9 mouse cellular contexts compared by ENCODE assay signal in genomic region chr13:20311612-20312011, GRCm38 (mm10).
DNase-seq lines count a peak whose midpoint lies in the region; ATAC-seq and TF ChIP-seq lines count a peak whose summit lies in the region.
"Had no signal": no experiment of that assay in that cellular context is flagged by ENCODE, and none has a peak within 500 bp of the region (broad histone marks: within the 10 kb centered on the region; RNA-seq: fewer than 3 reads in every experiment).

No protein-coding gene starts in this region.

- peak; percentile 71; the same call in 1 of the 2 replicates for ATAC-seq in kidney, embryonic 14.5 days (ENCODE audit: low FRiP score, low TSS enrichment)
- ATAC-seq in limb, embryonic 14.5 days (ENCODE audit: low FRiP score, low read depth) = no peak; the same call in 1 of the 2 replicates
- ATAC-seq in neural tube, embryonic 13.5 days (ENCODE audit: low read depth) = peak; percentile 81

- 20% methylated on average over 3 of the region's 3 CpGs for WGBS in kidney, embryonic 14.5 days
- WGBS in limb, embryonic 14.5 days = 18% methylated on average over 3 of the region's 3 CpGs
- WGBS in neural tube, embryonic 13.5 days = 16% methylated on average over 3 of the region's 3 CpGs
- 37% methylated on average over 3 of the region's 3 CpGs for WGBS in thymus, adult 2 months

- no peaks in the 10 kb centered on the region for H3K36me3 ChIP-seq in kidney, embryonic 14.5 days (ENCODE audit: control insufficient read depth, insufficient read depth, low read length)
- no peaks in the 10 kb centered on the region for H3K36me3 ChIP-seq in limb, embryonic 14.5 days (ENCODE audit: control insufficient read depth, insufficient read depth, low read length)
- H3K36me3 ChIP-seq in neural tube, embryonic 13.5 days = no peaks in the 10 kb centered on the region
- H3K36me3 ChIP-seq in thymus, adult 2 months (ENCODE audit: control insufficient read depth, insufficient read depth, low read length) = peaks cover 7% of the 10 kb centered on the region; the same call in 1 of the 2 replicates
- H3K36me3 ChIP-seq: embryonic facial prominence, embryonic 12.5 days had no signal

- H3K4me1 ChIP-seq in kidney, embryonic 14.5 days (ENCODE audit: control insufficient read depth, insufficient read depth, low read length) = no peaks in the 10 kb centered on the region
- no peaks in the 10 kb centered on the region for H3K4me1 ChIP-seq in limb, embryonic 14.5 days (ENCODE audit: control insufficient read depth, insufficient read depth, low read length)
- H3K4me1 ChIP-seq in neural tube, embryonic 13.5 days (replicated peaks) = peaks cover 2% of the 10 kb centered on the region; the same call in 1 of the 2 replicates
- no peaks in the 10 kb centered on the region for H3K4me1 ChIP-seq in thymus, adult 2 months (replicated peaks; ENCODE audit: control insufficient read depth, insufficient read depth, low read length)
- H3K4me1 ChIP-seq: embryonic facial prominence, embryonic 12.5 days had no signal

- TF ChIP-seq CTCF in thymus, adult 2 months (IDR thresholded peaks at IDR 0.05; ENCODE audit: borderline replicate concordance, control insufficient read depth, extremely low read depth, insufficient read depth, low read length, poor library complexity) = no peak

- no peak overlapping the region for H3K4me2 ChIP-seq in kidney, embryonic 14.5 days (replicated peaks; ENCODE audit: low read depth, low read length)
- H3K4me2 ChIP-seq in limb, embryonic 14.5 days (replicated peaks; ENCODE audit: low read depth, low read length, severe bottlenecking) = no peak overlapping the region
- no peak overlapping the region for H3K4me2 ChIP-seq in neural tube, embryonic 13.5 days
- H3K4me2 ChIP-seq: embryonic facial prominence, embryonic 12.5 days had no signal

- H3K27me3 ChIP-seq in kidney, embryonic 14.5 days (ENCODE audit: control insufficient read depth, insufficient read depth, low read length) = no peaks in the 10 kb centered on the region
- H3K27me3 ChIP-seq in limb, embryonic 14.5 days (ENCODE audit: control insufficient read depth, insufficient read depth, low read length) = no peaks in the 10 kb centered on the region
- H3K27me3 ChIP-seq in neural tube, embryonic 13.5 days = no peaks in the 10 kb centered on the region
- no peaks in the 10 kb centered on the region for H3K27me3 ChIP-seq in thymus, adult 2 months (ENCODE audit: control insufficient read depth, insufficient read depth, low read length)
- H3K27me3 ChIP-seq: embryonic facial prominence, embryonic 12.5 days had no signal

- no peak overlapping the region for H3K4me3 ChIP-seq in kidney, embryonic 14.5 days (ENCODE audit: low read length)
- H3K4me3 ChIP-seq in limb, embryonic 14.5 days (replicated peaks; ENCODE audit: low read length) = no peak overlapping the region
- H3K4me3 ChIP-seq in neural tube, embryonic 13.5 days = no peak overlapping the region
- H3K4me3 ChIP-seq in thymus, adult 2 months (ENCODE audit: control insufficient read depth, insufficient read depth, low read length) = no peak overlapping the region
- H3K4me3 ChIP-seq: embryonic facial prominence, embryonic 12.5 days had no signal

- H3K9me3 ChIP-seq in kidney, embryonic 14.5 days (ENCODE audit: control insufficient read depth, low read length) = no peaks in the 10 kb centered on the region
- no peaks in the 10 kb centered on the region for H3K9me3 ChIP-seq in limb, embryonic 14.5 days (ENCODE audit: control insufficient read depth, low read length)
- H3K9me3 ChIP-seq in neural tube, embryonic 13.5 days = no peaks in the 10 kb centered on the region
- H3K9me3 ChIP-seq: embryonic facial prominence, embryonic 12.5 days had no signal

- H3K27ac ChIP-seq in kidney, embryonic 14.5 days (ENCODE audit: low read depth, low read length) = no peak overlapping the region
- no peak overlapping the region for H3K27ac ChIP-seq in limb, embryonic 14.5 days (replicated peaks; ENCODE audit: low read depth, low read length)
- H3K27ac ChIP-seq in neural tube, embryonic 13.5 days (replicated peaks) = no peak overlapping the region
- H3K27ac ChIP-seq in thymus, adult 2 months (ENCODE audit: control insufficient read depth, insufficient read depth, low read length) = no peak overlapping the region
- H3K27ac ChIP-seq: embryonic facial prominence, embryonic 12.5 days had no signal

- H3K9ac ChIP-seq in kidney, embryonic 14.5 days (ENCODE audit: low read depth, low read length) = no peak overlapping the region
- no peak overlapping the region for H3K9ac ChIP-seq in limb, embryonic 14.5 days (ENCODE audit: low read depth, low read length, severe bottlenecking)
- no peak overlapping the region for H3K9ac ChIP-seq in neural tube, embryonic 13.5 days
- H3K9ac ChIP-seq: embryonic facial prominence, embryonic 12.5 days had no signal

- TF ChIP-seq POLR2A in limb, embryonic 14.5 days (IDR thresholded peaks at IDR 0.05; ENCODE audit: borderline replicate concordance, extremely low read depth, insufficient read depth, insufficient read length) = no peak
- TF ChIP-seq POLR2A in thymus, adult 2 months (IDR thresholded peaks at IDR 0.05; ENCODE audit: control insufficient read depth, extremely low read depth, insufficient read depth, low read length, poor library complexity) = no peak

- peak; percentile 49 to 60 for DNase-seq in urinary bladder, adult 18-20 months (ENCODE audit: low spot score in 2 of 2)
- no peak for DNase-seq in urinary bladder, postnatal 10 days (ENCODE audit: low spot score)
- peak; percentile 88 to 92 for DNase-seq in cerebellum, postnatal 25 days
- DNase-seq in gastrocnemius, adult 8-10 months (ENCODE audit: low spot score in 2 of 2) = peak; percentile 46 to 61
- peak; percentile 69 for DNase-seq in limb, embryonic 14.5 days (ENCODE audit: low spot score)
- DNase-seq in thymus, adult 2 months = peak; percentile 78
